Mouse (Mus musculus) heart, adult 2 months (tissue): ENCODE results near the gene Chmp4b.

Experiments
- CTCF ChIP-seq: fragments of 200-600 bp; IDR thresholded peaks from 2 replicates; pipeline ENCODE4 v1.8.1; 2022; ENCODE audit warnings: antibody characterized with exemption, mild to moderate bottlenecking, moderate library complexity
- POLR2A ChIP-seq: fragments of 200-500 bp; IDR thresholded peaks from 2 replicates; pipeline ENCODE4 v1.6.1; 2011; ENCODE audit warnings: mild to moderate bottlenecking, low read depth, low read length, control low read depth; ENCODE audit not compliant: insufficient read depth

GRCm38 (mm10) chr2:154713964-154714363 lies 62.5 kb downstream of the Chmp4b start:
- TF ChIP-seq POLR2A (no peak), CTCF (no peak)
